Comparison of ENCODE assay signal across 28 mouse cellular contexts in genomic region chr3:128944631-128945030, GRCm38 (mm10).
"Had no signal": no experiment of that assay in that cellular context is flagged by ENCODE, and none has a peak within 500 bp of the region (broad histone marks: within the 10 kb centered on the region; RNA-seq: fewer than 3 reads in every experiment).

No protein-coding gene starts in this region.

- H3K9me3 ChIP-seq: heart, embryonic 13.5 days; heart, embryonic 15.5 days; hindbrain, embryonic 13.5 days; hindbrain, embryonic 15.5 days; intestine, embryonic 15.5 days; kidney, embryonic 15.5 days; limb, embryonic 10.5 days; limb, embryonic 12.5 days; liver, embryonic 13.5 days had no signal

- ATAC-seq: hindbrain, postnatal 0 days; inflammation-experienced regulatory T-cells, adult 6 months; intestine, embryonic 15.5 days; intestine, postnatal 0 days had no signal

- H3K9ac ChIP-seq: heart, embryonic 13.5 days; heart, embryonic 15.5 days; hindbrain, embryonic 13.5 days; hindbrain, embryonic 15.5 days; intestine, embryonic 15.5 days; kidney, embryonic 15.5 days; limb, embryonic 12.5 days; liver, embryonic 13.5 days had no signal

- DNase-seq: gastrocnemius, postnatal 14 days; gastrocnemius, postnatal 36 days; heart, adult 11 months; heart, adult 2 months; heart, postnatal 14 days; heart, postnatal 36 days; kidney, adult 18-20 months; kidney, adult 8-10 months; kidney, postnatal 14 days; kidney, postnatal 36 days; layer of hippocampus, adult 9-11 months; layer of hippocampus, postnatal 36 days; liver; liver, embryonic 13.5 days had no signal

- H3K4me3 ChIP-seq: heart, adult 2 months; heart, embryonic 13.5 days; heart, embryonic 15.5 days; hindbrain, embryonic 13.5 days; hindbrain, embryonic 15.5 days; intestine, embryonic 15.5 days; kidney, embryonic 15.5 days; limb, embryonic 10.5 days; limb, embryonic 12.5 days; liver, embryonic 13.5 days had no signal

- H3K27me3 ChIP-seq: heart, embryonic 13.5 days; heart, embryonic 15.5 days; hindbrain, embryonic 13.5 days; hindbrain, embryonic 15.5 days; intestine, embryonic 15.5 days; kidney, embryonic 15.5 days; liver, embryonic 13.5 days had no signal

- H3K4me1 ChIP-seq: heart, embryonic 13.5 days; heart, embryonic 15.5 days; hindbrain, embryonic 13.5 days; hindbrain, embryonic 15.5 days; intestine, embryonic 15.5 days; kidney, embryonic 15.5 days; limb, embryonic 12.5 days; liver, embryonic 13.5 days had no signal

- H3K4me2 ChIP-seq: heart, embryonic 11.5 days; heart, embryonic 13.5 days; heart, embryonic 15.5 days; hindbrain, embryonic 13.5 days; hindbrain, embryonic 15.5 days; intestine, embryonic 15.5 days; kidney, embryonic 15.5 days; limb, embryonic 12.5 days; liver, embryonic 11.5 days; liver, embryonic 13.5 days had no signal

- H3K36me3 ChIP-seq: heart, embryonic 13.5 days; heart, embryonic 15.5 days; hindbrain, embryonic 13.5 days; hindbrain, embryonic 15.5 days; intestine, embryonic 15.5 days; kidney, embryonic 15.5 days; limb, embryonic 10.5 days; limb, embryonic 12.5 days; liver, embryonic 13.5 days had no signal

- H3K27ac ChIP-seq: heart, adult 2 months; heart, embryonic 13.5 days; heart, embryonic 15.5 days; hindbrain, embryonic 13.5 days; hindbrain, embryonic 15.5 days; hindbrain, postnatal 0 days; intestine, embryonic 15.5 days; kidney, embryonic 15.5 days; kidney, postnatal 0 days; limb, embryonic 10.5 days; limb, embryonic 12.5 days; liver, embryonic 13.5 days had no signal
